Mouse (Mus musculus) E14TG2a.4 (cell line): ENCODE results near the gene Nrp1.

Experiments
- CTCF ChIP-seq: conservative IDR thresholded peaks from 2 replicates; pipeline ENCODE4 v1.5.1; 2014; ENCODE audit warnings: low read length
- NANOG ChIP-seq: IDR thresholded peaks from 2 replicates; pipeline ENCODE4 v1.6.1; 2014; ENCODE audit warnings: borderline replicate concordance, low read length, mixed read lengths
- POU5F1 ChIP-seq: IDR thresholded peaks from 2 replicates; pipeline ENCODE4 v1.6.1; 2014; ENCODE audit warnings: low read length, borderline replicate concordance

DNA sequence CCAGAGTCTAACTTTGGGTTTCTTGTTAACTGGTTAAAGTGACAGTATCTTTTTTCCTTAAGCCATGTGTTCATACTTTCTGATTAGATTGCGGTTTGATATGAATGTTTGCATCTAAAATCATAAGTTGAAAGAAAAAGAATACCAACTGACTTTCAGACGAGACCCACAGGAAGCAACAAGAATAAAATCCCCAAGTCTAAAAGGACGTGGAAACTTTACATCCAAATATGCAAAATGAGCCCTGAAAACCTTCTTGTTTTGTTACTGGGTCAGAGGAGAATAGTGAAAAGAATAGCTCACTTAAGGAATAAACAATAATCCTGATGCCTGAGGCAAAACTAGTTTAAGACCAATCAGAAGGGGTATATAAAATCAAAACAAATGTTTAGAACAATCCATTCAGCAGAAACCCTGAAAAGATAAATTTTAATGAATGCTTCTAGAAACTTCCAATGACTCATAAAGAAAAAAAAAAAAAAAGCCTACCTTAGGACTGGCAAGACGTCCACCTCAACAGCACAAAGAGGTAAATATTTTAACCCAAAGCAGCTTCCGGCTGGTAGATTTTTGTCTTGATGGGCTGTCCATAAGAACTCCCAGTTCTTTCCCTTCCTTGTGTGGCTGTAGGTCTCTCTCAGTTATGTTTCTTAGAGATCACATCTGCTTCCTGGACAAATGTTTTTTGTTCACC is 145.9 kb downstream of the Nrp1 start:
- TF ChIP-seq CTCF = no peak
- no peak for TF ChIP-seq NANOG
- TF ChIP-seq POU5F1 = no peak
